Mouse (Mus musculus): Measurements from ENCODE around the gene Pecr. TPM values are rescaled to one million over a fixed set of nuclear protein-coding genes. Genes with fewer than 3 reads are reported as not detected.

Pecr gene
- total RNA-seq (2021) = 1 to 10 TPM; 4.8 to 5.6 TPM

DNA sequence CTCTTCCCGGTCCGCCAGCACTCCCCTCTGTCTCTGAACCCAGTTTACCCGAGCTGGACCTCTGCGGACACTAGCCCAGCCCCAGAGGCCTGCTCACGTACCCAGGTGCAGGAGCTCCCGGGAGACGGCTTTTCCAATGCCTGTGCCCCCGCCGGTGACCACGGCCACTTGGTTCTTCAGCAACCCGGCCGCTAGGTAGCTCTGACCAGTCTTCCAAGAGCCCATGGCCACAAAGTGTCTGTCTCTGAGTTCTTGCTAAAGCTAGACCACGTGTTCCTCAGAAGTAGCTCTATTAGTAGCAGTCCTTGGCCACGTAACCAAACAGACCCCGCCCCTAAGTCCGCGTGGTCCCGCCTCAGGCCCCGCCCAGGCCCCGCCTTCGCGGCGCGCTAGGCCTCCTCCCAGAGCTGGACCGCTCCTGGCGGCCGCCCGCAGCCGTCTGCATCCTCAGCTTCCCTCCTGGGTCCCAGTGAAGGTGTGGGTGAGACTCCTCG lies at the start of gene Pecr, which contains the start of gene Tmem169:
Pecr (minus strand) TSS at position 323 of the 494 bp plus-strand sequence.
Tmem169 (plus strand) TSS at position 378 of the 494 bp plus-strand sequence.
- intact Hi-C loops (cut with DNase I) = no loop called here
- peak; percentile 93 for DNase-seq

DNA sequence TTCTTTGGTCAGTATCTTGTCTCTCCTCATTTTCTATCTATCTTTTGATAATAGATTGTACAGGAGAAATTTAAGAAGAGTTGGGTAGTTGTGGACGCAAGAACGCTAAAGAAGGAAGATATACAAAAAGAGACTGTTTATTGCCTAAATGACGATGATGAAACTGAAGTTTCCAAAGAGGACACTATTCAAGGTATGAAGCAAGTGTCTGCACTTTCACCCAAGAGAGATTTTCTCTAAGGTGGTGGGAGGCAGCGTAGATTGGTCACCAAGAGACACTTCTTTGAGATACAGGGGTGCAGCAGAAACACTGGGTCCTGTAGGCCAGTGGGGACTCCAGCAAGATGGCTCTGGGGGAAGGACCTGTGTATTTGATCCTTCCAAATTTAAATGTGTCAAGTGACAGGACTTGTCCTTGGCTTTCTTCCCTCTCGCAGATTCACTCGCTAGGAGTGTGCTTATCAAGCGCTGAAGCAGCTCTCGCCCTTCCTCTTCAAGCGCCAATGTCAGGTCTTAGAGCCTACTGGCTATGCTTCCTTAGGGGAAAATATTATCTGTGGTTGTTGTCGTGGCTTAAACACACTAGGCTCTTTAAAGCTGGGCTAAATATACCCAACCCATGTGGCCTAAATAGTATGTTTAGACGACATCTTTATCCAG lies 42.2 kb upstream of the Pecr start:
- intact Hi-C loops (cut with DNase I) = no loop called here
- no peak for DNase-seq

DNA sequence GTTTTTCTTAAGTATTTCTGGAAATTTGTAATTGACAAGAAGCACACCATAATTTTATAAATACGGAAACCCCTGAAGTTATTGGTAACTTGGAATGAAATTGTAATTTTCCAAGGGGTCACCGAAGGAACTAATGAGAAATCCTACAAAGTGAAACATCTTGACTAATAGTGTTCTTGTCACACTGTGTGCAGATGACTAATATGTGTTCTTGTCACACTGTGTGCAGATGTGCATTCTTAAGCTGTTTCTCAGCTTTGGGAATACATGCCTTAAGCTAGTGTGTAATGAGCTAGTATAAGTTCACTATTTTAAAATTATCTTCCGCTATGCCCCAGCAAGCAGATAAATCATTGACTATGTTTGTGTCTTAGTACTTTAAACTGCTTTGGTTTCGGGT lies 39.1 kb upstream of the Pecr start:
- intact Hi-C loops (cut with DNase I) = no loop called here
- no peak for DNase-seq

DNA sequence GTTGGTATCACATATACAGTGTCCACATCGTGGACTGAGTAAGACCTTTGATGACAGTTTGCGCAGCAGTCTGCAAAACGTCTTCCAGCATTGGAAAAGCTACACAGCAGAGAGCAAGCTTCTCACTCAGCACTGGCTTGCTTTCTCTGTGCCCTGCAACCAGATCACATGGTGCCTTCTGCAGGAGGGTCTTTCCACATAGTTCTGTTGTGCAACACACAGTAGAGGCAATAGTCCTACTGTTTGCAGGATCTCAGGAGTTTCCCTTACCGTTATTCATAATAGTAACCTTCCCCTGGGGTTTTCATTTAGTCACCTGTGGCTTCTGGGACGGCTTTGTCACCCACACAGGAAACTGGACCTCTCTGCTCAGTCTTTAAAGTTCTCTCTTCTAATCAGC lies 36.6 kb upstream of the Pecr start:
- intact Hi-C loops (cut with DNase I) = no loop called here
- no peak for DNase-seq

DNA sequence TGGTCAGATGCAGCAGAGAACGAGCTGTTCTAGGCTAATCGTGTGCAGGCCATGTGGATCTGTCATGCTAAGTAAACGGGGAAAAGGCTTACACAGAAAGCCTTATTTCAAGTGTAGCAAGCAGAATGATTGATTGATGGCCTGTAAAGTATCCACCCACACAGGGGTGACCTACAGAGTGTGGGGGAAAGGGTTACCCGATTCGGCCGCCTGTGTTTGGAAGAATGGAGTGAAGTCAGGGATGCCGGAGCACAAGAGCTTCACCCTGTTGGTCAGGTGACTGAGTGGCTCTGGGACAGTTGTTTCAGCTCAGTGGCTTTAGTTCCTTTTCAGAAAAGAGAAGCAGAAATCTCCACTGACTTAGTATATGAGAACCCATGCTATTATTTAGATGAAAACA lies 32.8 kb upstream of the Pecr start:
- intact Hi-C loops (cut with DNase I) = loop anchor here (10.0 kb wide), 3 partner anchors 128 to 528 kb away; no protein-coding TSS in a partner anchor
- no peak for DNase-seq

DNA sequence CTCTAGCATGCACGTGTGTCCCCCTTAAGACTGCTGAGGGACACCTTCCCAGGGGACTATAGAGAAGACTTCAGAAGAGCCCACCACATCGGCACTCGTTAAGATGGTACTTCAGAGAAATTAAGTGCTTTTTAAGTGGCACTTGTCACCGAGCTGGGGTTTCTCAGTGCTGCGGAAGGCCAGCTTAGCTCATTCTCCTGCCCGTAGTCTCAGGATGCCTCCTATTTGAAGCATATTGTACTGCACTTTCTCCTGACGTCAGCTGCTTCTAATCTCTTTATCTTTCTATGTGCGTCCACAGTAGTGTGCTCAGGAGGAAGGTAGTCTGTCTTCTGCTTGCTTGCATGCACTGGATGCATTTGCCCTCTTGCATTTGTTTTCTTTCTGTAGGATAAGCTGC lies 32.3 kb upstream of the Pecr start:
- DNase-seq = no peak
- intact Hi-C loops (cut with DNase I) = loop anchor here (10.0 kb wide), 3 partner anchors 128 to 528 kb away; no protein-coding TSS in a partner anchor

DNA sequence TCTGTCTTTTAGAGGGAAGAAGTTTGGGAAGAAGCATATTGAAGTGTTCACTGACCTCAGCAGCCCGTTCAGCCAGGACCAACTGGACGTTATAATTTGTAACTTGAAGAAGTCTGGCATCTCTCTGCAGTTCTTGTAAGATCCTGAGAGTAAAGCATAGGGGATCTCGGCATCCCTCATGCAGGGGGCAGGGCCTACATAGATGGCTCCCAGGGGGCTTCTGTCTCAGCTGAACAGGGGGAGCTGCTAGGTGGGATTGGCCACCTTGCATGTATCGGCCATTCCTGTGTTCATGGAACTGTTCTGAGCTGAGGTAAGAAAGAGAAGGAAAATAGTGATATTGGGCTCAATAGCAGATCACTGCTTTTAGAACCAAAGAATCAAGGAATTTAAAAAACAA lies 31.3 kb upstream of the Pecr start:
- DNase-seq = no peak
- intact Hi-C loops (cut with DNase I) = loop anchor here (10.0 kb wide), 3 partner anchors 129 to 529 kb away; no protein-coding TSS in a partner anchor

DNA sequence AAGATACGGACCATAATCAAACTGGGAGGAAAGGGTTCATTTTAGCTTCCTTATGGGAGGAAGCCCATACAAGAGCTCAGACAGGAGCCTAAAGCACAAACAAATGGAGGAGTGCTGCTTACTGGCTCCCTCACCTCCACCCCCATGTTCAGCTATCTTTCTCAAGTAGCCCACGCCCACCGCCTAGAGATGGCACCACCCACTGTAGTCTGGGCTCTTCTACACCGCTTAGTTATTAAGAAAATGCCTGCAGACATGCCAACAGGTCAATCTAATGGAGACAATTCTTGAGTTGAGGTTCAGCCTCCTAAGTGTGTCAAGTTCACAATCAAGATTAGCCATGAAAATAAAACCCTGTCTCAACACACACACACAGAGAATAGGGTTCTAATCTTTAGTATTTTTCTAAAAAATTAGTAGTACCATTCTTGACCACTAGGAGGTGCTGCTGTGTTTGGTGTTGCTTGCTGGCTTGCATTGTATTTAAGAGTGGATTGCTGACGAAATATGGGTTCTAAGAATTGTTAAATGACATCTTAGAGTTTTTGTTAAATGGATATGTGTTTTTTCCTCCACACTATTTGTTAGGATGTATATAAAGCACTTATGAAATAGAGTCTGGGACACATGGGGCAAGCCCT lies 29.4 kb upstream of the Pecr start:
- no peak for DNase-seq
- intact Hi-C loops (cut with DNase I) = loop anchor here (10.0 kb wide), 3 partner anchors 131 to 531 kb away; no protein-coding TSS in a partner anchor

DNA sequence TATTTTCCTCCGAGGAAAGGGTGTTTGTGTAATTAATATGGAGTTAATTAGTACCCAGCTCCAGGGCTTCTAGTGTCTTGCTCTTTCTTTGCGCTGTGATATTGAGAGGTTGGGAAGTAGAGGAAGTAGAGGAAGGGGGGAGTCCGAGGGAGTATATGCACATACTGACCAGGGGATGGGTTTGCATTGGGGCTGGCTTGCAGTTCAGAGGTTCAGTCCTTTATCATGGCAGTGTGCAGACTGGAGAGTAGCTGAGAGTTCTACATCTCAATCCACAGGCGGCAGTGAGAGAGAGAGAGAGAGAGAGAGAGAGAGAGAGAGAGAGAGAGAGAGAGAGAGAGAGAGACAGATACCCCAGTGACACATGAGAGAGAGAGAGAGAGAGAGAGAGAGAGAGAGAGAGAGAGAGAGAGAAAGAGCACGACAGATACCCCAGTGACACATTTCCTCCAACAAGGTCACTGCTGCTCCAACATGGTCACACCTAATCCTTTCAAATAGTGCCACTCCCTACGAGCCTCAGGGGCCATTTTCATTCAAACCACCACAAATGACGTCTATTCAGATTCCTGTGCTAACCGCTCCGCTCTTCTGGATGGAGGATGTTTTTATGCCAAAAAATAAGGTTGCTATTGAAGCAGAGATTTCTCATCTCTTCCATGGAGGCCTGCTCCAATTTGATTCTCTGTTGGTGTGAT lies 28.7 kb upstream of the Pecr start:
- DNase-seq = no peak

DNA sequence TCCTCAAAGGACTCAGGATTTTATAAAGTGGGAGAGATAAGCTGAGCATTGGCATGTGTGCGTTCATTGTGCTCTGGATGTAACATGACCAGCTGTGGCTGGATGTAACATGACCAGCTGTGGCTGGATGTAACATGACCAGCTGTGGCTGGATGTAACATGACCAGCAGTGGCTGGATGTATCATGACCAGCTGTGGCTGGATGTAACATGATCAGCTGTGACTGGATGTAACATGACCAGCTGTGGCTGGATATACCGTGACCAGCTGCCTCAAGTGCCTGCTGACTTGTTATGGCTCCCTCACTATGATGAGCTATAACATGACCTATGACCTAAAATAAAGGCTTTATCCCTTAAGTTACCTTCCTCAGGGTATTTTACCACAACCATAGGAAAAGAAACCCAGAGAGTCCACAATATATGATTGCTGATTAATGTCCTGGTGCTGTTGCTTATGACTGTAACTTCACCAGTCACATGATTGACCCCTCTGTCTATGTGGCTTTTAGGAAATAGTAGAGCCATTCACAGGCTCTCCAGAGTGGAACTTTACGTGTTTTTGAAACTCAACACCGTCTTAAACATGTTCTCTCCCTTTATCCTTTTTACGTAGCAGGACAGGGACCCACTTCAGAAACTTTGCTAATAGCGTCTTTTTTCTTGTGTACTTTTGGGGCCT lies 25.8 kb upstream of the Pecr start:
- intact Hi-C loops (cut with DNase I) = loop anchor here (10.0 kb wide), 4 partner anchors 135 to 535 kb away; partner anchors contain the start of gene Rpl37a
- DNase-seq = no peak

More for the DNA sequence above, 28.7 kb upstream of the Pecr start:
- intact Hi-C loops (cut with DNase I) = loop anchor here (10.0 kb wide), 3 partner anchors 132 to 532 kb away; no protein-coding TSS in a partner anchor

DNA sequence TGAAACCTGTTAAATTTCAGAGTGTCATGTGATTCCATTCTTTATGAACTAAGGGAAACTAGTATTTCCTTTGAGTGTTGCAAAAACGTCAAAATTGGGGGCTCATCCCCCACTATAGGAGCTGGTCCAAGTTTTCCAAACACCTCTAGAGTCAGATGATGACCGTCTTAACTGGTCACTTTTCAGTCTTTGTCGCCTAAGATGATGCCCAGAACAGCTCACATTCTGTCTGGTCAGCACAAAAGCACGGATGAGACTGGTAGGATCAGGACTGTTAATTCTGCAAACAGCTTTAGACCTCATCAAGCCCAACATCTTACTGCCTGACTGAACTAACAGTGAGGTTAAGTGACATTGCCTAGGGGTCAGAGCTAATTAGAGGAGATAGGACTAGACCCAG lies 24.8 kb upstream of the Pecr start:
- intact Hi-C loops (cut with DNase I) = loop anchor here (10.0 kb wide), 1 partner anchor 406 kb away; the partner anchor contains the start of gene Rpl37a
- DNase-seq = no peak

DNA sequence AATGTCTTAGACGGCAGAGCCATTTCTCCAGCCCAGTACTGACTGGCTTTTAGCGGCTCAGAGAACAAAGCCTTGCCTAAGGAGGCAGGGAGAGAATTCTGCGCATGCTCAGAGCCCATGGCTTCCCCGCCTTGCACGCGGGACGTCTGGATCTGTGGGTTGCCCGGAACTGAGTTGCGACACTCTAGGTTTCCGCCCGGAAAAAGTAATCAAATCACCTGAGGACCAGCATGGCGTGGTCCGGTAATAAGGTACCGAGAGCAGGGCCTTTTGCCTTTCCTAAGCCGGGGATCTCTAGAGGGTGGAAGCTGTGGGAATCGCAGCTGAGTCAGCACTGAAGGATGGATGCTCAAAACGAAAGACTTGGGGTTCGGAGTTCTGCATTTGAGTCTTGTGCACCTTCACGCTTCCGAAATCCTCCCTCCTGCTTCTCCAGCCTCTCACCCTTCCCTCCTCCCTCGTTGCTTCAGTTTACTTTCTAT lies 23.2 kb upstream of the Pecr start, which contains the start of gene Xrcc5:
Xrcc5 (plus strand) TSS at position 105 of the 482 bp plus-strand sequence.
- peak; percentile 95 for DNase-seq
- intact Hi-C loops (cut with DNase I) = loop anchor here (10.0 kb wide), 1 partner anchor 407 kb away; the partner anchor contains the start of gene Rpl37a

DNA sequence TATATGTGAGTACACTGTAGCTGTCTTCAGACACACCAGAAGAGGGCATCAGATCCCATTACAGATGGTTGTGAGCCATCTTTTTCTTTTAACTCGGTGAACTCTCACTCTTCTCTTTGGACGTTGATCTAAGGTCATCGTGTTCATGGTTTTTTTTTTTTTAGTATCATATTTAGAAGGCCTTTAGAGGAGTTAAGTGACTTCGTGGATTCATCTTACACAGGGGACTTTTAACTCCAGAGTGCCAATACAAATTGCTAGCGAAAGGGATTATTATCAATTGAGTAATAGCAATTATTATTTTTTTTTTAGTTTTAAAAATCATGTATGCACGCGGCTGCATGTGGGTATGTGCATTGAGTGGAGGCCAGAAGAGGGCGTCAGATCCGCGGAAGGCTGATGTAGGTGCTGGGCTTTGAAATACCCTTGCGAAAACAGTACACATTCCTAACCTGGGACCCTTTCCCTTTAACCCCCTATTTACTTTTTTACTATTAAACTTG lies 22.6 kb upstream of the Pecr start:
- intact Hi-C loops (cut with DNase I) = loop anchor here (10.0 kb wide), 1 partner anchor 408 kb away; the partner anchor contains the start of gene Rpl37a
- peak; percentile 63 for DNase-seq

DNA sequence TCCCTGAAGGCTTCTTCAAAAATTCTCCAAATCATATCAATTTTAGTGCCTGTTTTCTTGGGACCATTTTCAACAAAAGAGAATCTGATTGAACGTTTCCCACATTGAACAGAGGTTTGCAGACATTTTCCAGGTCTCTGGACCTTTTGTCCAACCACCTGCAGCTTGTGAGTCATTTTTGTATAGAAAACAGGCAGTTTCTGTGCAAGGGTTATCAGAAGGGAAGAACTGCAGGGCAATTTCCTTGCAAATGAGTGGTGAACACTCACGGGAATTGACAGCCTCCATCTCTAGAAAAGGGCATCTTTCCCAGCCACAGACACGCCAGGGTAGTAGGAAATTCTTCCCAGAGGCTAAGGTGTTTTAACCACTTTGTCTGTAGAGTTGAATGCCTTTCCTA lies 22.1 kb upstream of the Pecr start:
- intact Hi-C loops (cut with DNase I) = loop anchor here (10.0 kb wide), 1 partner anchor 409 kb away; the partner anchor contains the start of gene Rpl37a

DNA sequence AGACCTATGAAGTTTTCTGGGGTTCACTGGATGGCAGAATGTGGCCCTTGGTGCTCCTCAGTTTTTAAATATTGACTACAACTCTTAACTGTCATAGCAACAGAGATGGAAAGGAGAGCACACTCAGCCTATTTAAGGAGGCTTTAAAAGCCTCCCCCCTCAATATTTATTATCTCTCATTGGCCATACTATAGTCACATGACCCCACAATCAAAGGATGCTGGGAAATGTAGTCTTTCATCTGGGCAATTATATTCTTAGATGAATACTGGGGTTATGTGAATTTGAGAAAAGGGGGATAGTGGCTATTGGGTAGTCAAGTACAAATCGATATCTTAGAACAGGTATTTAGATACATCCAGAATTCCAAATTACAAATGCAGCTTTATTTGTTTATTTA lies 17.7 kb upstream of the Pecr start:
- no peak for DNase-seq
- intact Hi-C loops (cut with DNase I) = loop anchor here (10.0 kb wide), 1 partner anchor 413 kb away; the partner anchor contains the start of gene Rpl37a

More for the DNA sequence above, 22.1 kb upstream of the Pecr start:
- DNase-seq = no peak

DNA sequence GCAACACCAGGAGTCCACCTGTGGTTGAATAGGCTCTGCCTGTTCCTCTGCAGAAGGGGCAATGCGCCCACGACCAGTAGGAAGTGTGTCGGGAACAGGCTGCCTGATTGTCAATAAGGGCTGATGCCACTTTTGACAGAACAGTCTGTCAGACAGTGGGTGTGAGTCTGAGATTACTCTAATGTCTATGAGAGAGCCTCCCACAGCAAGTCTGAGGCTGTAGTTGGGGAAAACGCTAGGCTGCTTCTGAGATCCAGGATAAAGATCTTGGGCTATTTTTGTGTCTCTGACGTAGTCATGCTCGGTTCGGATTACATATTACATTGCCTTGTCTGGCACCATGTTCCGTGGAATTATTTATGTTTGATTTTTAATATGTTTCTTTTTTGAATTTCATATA lies 11.6 kb upstream of the Pecr start:
- intact Hi-C loops (cut with DNase I) = no loop called here

DNA sequence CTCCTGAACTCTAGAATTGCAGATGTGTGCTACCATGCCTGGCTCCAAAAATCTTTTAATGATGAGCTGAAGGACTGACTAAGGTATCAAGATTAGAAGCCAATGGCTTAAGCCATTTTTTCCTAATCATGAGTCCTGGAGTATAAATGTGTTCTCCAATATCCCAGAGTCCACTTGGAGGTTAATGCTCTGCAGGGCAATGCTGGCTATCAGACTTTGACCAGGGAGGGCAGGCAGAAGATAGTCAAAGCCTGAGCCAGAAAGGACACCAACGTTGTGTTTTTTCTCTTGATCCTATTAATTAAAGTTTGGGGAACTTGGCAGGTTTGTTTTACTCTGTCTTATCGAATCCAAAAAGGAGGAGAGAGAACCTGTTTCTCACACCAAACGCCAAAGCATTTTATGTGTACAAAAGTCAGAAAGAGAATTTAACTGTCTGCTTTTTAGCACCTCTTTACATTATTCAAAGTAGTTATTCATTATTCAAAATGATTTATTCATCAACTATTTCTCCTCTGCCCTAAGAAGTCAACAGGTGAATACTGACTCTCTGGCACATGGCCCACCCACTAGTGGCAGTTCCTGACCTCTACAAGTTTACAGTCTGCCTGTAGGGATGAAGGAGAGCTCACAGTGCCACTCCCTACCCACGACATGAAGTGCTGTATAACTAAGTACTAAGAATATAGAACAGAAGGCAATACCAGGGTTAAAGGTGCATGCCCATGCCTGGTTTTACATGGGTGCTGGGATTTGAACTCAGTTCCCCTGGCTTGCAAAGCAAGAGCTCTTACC lies 10.0 kb upstream of the Pecr start:
- DNase-seq = no peak
- intact Hi-C loops (cut with DNase I) = no loop called here

More for the DNA sequence above, 11.6 kb upstream of the Pecr start:
- no peak for DNase-seq

DNA sequence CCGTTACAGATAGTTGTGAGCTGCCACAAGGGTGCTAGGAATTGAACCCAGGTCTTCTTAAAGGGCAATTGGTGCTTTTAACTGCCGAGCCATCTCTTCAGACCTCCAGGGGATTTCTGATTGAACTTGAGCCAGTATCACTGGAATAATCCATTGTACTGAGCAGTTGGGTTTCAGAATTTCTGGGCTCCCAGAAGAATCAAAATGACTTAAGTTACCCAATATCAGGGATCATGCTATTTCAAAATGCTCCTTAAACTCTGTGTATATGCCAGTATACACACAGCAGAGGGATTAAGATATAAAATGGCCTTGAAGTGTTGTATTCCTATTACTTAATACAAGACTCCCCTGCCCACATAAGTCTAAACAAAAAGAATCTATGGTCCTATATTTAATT lies 7.8 kb upstream of the Pecr start:
- intact Hi-C loops (cut with DNase I) = no loop called here
- DNase-seq = no peak

DNA sequence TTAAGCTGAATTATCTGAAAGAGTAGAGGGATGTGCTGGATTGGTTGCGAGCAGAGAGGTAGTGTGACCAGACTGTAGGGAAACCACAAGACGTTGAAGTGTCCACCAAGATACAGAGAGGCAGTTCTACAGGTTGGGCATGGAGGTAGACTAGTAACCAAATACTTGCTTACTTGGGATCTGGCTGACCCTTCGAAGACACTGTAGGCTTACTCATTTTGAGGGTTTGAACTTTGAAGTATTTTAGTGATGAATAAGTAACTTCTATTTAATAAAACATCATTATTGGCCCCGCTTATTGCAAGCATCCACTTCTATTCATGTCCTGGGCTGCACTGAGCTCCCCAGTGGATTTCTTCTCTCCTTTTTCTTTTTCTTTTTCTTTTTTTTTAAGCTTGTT lies 7.3 kb upstream of the Pecr start:
- intact Hi-C loops (cut with DNase I) = no loop called here
- no peak for DNase-seq

Measured in left cerebral cortex, postnatal 4 days (tissue).